Mouse (Mus musculus): ENCODE measurements at regions not wholly inside any gene's neighbourhood (a gene's known extent, or its start where the extent isn't known, plus 50 kb on each side); places are given as distances from the start of the nearest gene placed in this dataset.

DNA sequence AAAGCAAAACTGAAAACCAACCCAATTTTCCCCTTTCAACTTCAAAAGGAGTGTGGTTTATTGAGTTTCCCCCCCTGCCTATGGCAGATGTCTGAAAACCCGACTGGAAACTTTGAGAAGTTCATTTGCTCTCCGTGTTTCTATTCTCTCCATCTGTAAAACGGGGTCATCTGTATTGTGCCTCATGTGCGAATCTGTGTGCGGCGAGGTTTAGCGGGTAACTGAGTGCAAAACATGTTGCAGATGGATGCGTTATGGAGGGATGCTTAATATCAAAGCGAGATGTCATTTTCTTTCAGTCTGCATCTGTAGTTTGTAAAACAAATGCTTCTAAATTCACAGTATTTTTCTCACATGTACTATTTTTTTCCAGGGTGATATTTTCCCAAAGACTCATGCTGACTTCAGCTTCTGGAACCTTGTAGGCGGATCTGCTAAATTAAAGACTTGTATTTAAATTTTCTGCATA, 95.7 kb upstream of the Trp63 start:
- Histone ChIP-seq H3K36me3 (no peaks in the 10 kb centered on the region), H3K4me1 (0 out of 2 replicates have a peak, but pooled peaks cover 7% of the 10 kb centered on the region), H3K9ac (no peak overlapping the region), H3K27ac (no peak overlapping the region), H3K4me3 (no peak overlapping the region), H3K4me2 (no peak overlapping the region), H3K27me3 (no peaks in the 10 kb centered on the region), H3K9me3 (no peaks in the 10 kb centered on the region)
- no peak for ATAC-seq (ENCODE audit: insufficient number of reproducible peaks, insufficient read depth, low FRiP score, low TSS enrichment, low read depth)
- 65% methylated on average over 10 of the region's 10 CpGs for WGBS

DNA sequence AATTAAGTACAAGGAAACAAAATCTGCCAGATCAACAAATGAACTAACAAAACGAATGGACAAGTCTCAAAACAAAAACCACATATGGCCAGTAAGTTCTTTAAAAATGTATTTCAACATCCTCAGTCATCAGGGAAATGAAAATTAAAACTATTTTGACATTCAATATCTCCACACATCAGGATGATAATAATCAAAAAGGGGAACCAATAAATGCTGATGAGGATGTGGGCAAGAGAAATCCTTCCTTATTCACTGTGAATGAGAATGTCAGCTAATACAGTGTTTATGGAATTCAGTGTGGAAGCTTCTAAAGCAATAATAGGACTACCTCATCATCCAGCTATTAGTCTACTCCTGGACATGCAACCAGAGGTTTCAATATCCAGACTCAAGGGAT, 86.1 kb upstream of the Trp63 start:
- no peak overlapping the region for H3K27ac ChIP-seq
- no peak for ATAC-seq (ENCODE audit: insufficient number of reproducible peaks, insufficient read depth, low FRiP score, low TSS enrichment, low read depth)

GRCm38 (mm10) chr16:25603121-25603520, 80.4 kb upstream of the Trp63 start:
- Histone ChIP-seq H3K27ac (no peak overlapping the region), H3K4me2 (no peak overlapping the region), H3K36me3 (no peaks in the 10 kb centered on the region), H3K9me3 (no peaks in the 10 kb centered on the region), H3K9ac (no peak overlapping the region), H3K27me3 (no peaks in the 10 kb centered on the region), H3K4me1 (no peaks in the 10 kb centered on the region), H3K4me3 (no peak overlapping the region)
- 81% methylated on average over 2 of the region's 2 CpGs for WGBS
- no peak for ATAC-seq (ENCODE audit: insufficient number of reproducible peaks, insufficient read depth, low FRiP score, low TSS enrichment, low read depth)

More for the DNA sequence above, 86.1 kb upstream of the Trp63 start:
- H3K27me3 ChIP-seq = no peaks in the 10 kb centered on the region
- no peaks in the 10 kb centered on the region for H3K36me3 ChIP-seq
- H3K9ac ChIP-seq = no peak overlapping the region
- no peaks in the 10 kb centered on the region for H3K4me1 ChIP-seq
- WGBS = 55% methylated on average over 1 of the region's 1 CpGs
- H3K4me3 ChIP-seq = no peak overlapping the region
- H3K4me2 ChIP-seq = no peak overlapping the region
- no peaks in the 10 kb centered on the region for H3K9me3 ChIP-seq

GRCm38 (mm10) chr16:25615229-25615628, 68.3 kb upstream of the Trp63 start:
- Histone ChIP-seq H3K27ac (no peak overlapping the region), H3K4me2 (no peak overlapping the region), H3K9me3 (no peaks in the 10 kb centered on the region), H3K4me1 (no peaks in the 10 kb centered on the region), H3K4me3 (no peak overlapping the region), H3K27me3 (no peaks in the 10 kb centered on the region), H3K9ac (no peak overlapping the region), H3K36me3 (no peaks in the 10 kb centered on the region)
- WGBS = 61% methylated on average over 4 of the region's 4 CpGs
- no peak for ATAC-seq (ENCODE audit: insufficient number of reproducible peaks, insufficient read depth, low FRiP score, low TSS enrichment, low read depth)

GRCm38 (mm10) chr16:25615646-25616045, 67.9 kb upstream of the Trp63 start:
- no peaks in the 10 kb centered on the region for H3K4me1 ChIP-seq
- no peaks in the 10 kb centered on the region for H3K9me3 ChIP-seq
- ATAC-seq (ENCODE audit: insufficient number of reproducible peaks, insufficient read depth, low FRiP score, low TSS enrichment, low read depth) = no peak
- no peak overlapping the region for H3K4me2 ChIP-seq
- no peaks in the 10 kb centered on the region for H3K27me3 ChIP-seq
- no peak overlapping the region for H3K9ac ChIP-seq
- no peak overlapping the region for H3K27ac ChIP-seq
- H3K4me3 ChIP-seq = no peak overlapping the region
- H3K36me3 ChIP-seq = no peaks in the 10 kb centered on the region

DNA sequence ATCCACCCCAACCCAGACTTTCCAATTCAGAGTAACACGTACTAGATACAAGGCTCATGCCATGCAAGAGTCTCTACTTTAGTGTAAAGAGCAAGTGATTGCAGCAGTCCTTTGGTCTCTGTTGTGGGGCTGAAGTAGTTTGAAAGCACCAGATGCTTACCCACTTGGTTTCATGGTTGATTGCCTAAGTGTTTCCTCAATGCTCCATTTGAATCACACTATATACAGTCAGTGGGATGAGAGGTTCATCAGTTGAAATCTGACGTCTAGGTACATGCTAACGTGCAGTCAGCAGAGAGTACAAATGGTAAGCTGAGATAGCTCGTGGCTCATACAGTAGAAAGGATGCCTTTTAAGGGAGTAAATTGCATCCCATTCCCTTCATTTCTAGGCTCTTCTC, 64.7 kb upstream of the Trp63 start:
- ATAC-seq (ENCODE audit: insufficient number of reproducible peaks, insufficient read depth, low FRiP score, low TSS enrichment, low read depth) = no peak
- Histone ChIP-seq H3K27ac (no peak overlapping the region), H3K27me3 (no peaks in the 10 kb centered on the region), H3K4me2 (no peak overlapping the region), H3K4me3 (no peak overlapping the region), H3K9me3 (no peaks in the 10 kb centered on the region), H3K4me1 (no peaks in the 10 kb centered on the region), H3K36me3 (no peaks in the 10 kb centered on the region), H3K9ac (no peak overlapping the region)
- 90% methylated on average over 4 of the region's 4 CpGs for WGBS

DNA sequence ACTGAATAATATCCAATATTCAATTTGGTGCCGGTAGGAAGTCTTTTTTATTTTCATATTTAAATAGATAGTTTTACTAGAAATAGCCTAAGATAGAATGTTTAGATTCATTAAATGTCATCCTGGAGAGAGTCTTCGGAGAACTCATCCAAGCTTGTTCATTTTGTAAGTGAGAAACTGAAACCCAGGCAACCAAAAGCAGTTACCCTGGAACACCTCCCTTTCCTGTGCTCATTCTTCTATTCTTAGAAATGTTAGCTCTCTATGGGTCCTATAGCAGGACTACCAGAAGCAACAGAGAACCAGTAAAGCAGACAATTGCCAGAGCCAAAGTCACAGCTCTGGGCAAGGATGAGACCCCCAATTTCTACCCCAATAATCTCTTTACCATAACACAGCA, 60.9 kb upstream of the Trp63 start:
- H3K9me3 ChIP-seq = no peaks in the 10 kb centered on the region
- H3K27ac ChIP-seq = no peak overlapping the region
- H3K4me2 ChIP-seq = no peak overlapping the region
- no peak overlapping the region for H3K4me3 ChIP-seq
- H3K9ac ChIP-seq = no peak overlapping the region
- H3K4me1 ChIP-seq = no peaks in the 10 kb centered on the region
- WGBS = 89% methylated on average over 2 of the region's 2 CpGs
- no peaks in the 10 kb centered on the region for H3K27me3 ChIP-seq
- no peaks in the 10 kb centered on the region for H3K36me3 ChIP-seq
- no peak for ATAC-seq (ENCODE audit: insufficient number of reproducible peaks, insufficient read depth, low FRiP score, low TSS enrichment, low read depth)

GRCm38 (mm10) chr16:25623986-25624623, 59.5 kb upstream of the Trp63 start:
- WGBS = 70% methylated on average over 1 of the region's 1 CpGs
- Histone ChIP-seq H3K9me3 (no peaks in the 10 kb centered on the region), H3K4me2 (no peak overlapping the region), H3K36me3 (no peaks in the 10 kb centered on the region), H3K4me1 (no peaks in the 10 kb centered on the region), H3K27ac (no peak overlapping the region), H3K9ac (no peak overlapping the region), H3K27me3 (no peaks in the 10 kb centered on the region), H3K4me3 (no peak overlapping the region)
- ATAC-seq (ENCODE audit: insufficient number of reproducible peaks, insufficient read depth, low FRiP score, low TSS enrichment, low read depth) = no peak

DNA sequence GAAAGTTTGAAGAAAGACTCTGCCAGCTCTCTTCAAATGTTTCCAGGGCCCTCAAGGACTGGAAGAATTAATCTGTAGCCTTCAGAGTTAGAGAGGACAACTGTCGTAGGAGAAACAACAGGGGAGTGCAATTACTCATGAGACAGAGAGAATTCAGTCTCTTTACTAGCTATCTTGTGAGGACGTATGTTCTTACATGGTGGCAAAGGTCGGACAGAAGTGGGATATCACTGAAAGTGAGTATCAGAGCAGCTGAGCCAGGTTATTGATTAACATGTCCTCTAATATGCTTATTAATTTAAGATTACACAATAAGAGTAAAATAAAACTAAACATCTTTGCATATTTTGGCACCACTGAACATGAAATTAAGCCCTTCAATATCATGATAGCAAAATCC, 53.8 kb upstream of the Trp63 start:
- Histone ChIP-seq H3K4me1 (no peaks in the 10 kb centered on the region), H3K27me3 (no peaks in the 10 kb centered on the region), H3K9ac (no peak overlapping the region), H3K27ac (no peak overlapping the region), H3K4me3 (no peak overlapping the region), H3K4me2 (no peak overlapping the region), H3K36me3 (no peaks in the 10 kb centered on the region), H3K9me3 (no peaks in the 10 kb centered on the region)
- ATAC-seq (ENCODE audit: insufficient number of reproducible peaks, insufficient read depth, low FRiP score, low TSS enrichment, low read depth) = no peak
- WGBS = 75% methylated on average over 3 of the region's 3 CpGs

DNA sequence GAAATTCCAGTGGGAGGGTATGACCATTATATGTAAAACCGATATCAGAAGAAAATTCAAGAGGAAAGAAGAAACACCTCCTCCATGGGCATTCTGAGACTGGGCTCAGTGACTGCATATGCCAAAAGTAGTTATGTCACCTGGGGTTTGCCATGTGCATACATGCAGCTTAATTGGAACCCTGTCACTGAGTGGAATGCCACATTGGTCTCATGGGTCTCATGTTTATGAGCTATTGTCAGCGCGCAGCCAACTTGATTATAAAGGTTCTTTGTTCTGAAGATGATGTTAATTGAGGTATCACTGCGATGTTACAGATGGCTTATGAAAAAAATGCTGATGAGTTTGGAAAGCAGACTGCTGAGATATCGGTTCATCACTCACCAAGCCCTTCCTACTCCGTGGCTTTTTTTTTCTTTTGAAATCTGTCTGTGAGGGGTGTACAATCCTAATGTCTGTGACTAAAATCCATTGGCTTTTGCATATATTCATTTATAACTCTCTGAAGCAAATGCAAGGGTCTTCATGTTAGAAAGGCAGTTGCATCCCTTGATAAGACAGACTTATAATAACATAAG, 52.3 kb upstream of the Trp63 start:
- Histone ChIP-seq H3K9ac (no peak overlapping the region), H3K27ac (no peak overlapping the region), H3K27me3 (no peaks in the 10 kb centered on the region), H3K4me3 (no peak overlapping the region), H3K4me2 (no peak overlapping the region), H3K9me3 (no peaks in the 10 kb centered on the region), H3K4me1 (no peaks in the 10 kb centered on the region), H3K36me3 (no peaks in the 10 kb centered on the region)
- WGBS = 77% methylated on average over 6 of the region's 6 CpGs
- no peak for ATAC-seq (ENCODE audit: insufficient number of reproducible peaks, insufficient read depth, low FRiP score, low TSS enrichment, low read depth)
